Mouse (Mus musculus) embryonic facial prominence, embryonic 13.5 days (tissue): ENCODE measurements around the gene Tbc1d22a. TPM values are rescaled to one million over a fixed set of nuclear protein-coding genes. Genes with fewer than 3 reads are reported as not detected.
A peak's percentile ranks its signal among the peaks of the same experiment; 100 is the strongest.
"Not testable (repeated sequence)": the region's sequence is repeated elsewhere in the genome, so short reads cannot be mapped to it uniquely, and the experiment has no call there.

Experiments used
- ATAC-seq: fragments of 200-750 bp; cut with Nextera tagmentation; 2 replicates; pipeline ENCODE4 v1.8.0; 2017; ENCODE audit warnings: low read depth; ENCODE audit not compliant: insufficient number of reproducible peaks, insufficient read depth, low FRiP score, low TSS enrichment
- H3K27ac ChIP-seq: fragments of 300-500 bp; sonication (generic); 2 replicates; pipeline ENCODE4 v1.5.1; 2015; ENCODE audit warnings: moderate library complexity, mild to moderate bottlenecking, inconsistent platforms
- H3K27me3 ChIP-seq: fragments of 300-500 bp; sonication (generic); 2 replicates; pipeline ENCODE4 v1.6.1; 2015; ENCODE audit warnings: mild to moderate bottlenecking, inconsistent platforms
- H3K36me3 ChIP-seq: fragments of 300-500 bp; sonication (generic); 2 replicates; pipeline ENCODE4 v1.6.1; 2015; ENCODE audit warnings: mild to moderate bottlenecking, inconsistent platforms
- H3K4me1 ChIP-seq: fragments of 300-500 bp; sonication (generic); 2 replicates; pipeline ENCODE4 v1.6.1; 2015; ENCODE audit warnings: inconsistent platforms
- H3K4me2 ChIP-seq: fragments of 300-500 bp; sonication (generic); 2 replicates; pipeline ENCODE4 v1.6.1; 2015; ENCODE audit warnings: moderate library complexity, mild to moderate bottlenecking, inconsistent platforms
- H3K4me3 ChIP-seq: fragments of 300-500 bp; sonication (generic); 2 replicates; pipeline ENCODE4 v1.5.1; 2015; ENCODE audit warnings: mild to moderate bottlenecking, inconsistent platforms
- H3K9ac ChIP-seq: fragments of 300-500 bp; sonication (generic); 2 replicates; pipeline ENCODE4 v1.6.1; 2015; ENCODE audit warnings: mild to moderate bottlenecking, inconsistent platforms
- H3K9me3 ChIP-seq: fragments of 300-500 bp; sonication (generic); 2 replicates; pipeline ENCODE4 v1.6.1; 2016; ENCODE audit warnings: inconsistent platforms
- WGBS: fragments of 180-500 bp; shearing (Covaris S2); methylation state at CpG from one replicate; pipeline ENCODE4 v1.1.7; 2015; ENCODE audit warnings: mixed read lengths; 5-methylcytosine and 5-hydroxymethylcytosine counted together
- polyA plus RNA-seq: library from polyadenylated mRNA; unstranded; fragments of >200 nt; fragmentation: Nextera tagmentation; extraction: Ambion mirVana; gene quantifications from 2 replicates; pipeline ENCODE4 v1.2.1, GENCODE M21; 2015

The Tbc1d22a gene
- polyA plus RNA-seq, 1 experiment from 2014 or later = 10.8 TPM

DNA sequence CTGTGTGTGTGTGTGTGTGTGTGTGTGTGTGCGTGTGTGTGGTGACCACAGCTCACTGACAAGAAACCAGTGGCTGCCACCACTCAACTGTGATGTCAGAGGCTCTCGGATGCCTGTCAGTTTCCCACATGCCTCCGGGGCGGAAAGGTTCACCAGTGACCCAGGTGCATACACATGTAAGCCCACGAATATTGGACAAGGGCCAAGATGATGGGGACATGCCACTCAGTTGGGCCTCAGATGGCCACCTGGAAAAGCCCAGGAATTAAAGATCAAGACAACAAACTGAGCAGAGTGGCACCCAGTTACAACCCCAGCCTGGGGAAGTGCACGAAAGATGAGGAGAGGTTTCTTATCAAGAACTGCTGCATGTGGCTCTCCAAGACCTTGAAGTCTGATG, 41.7 kb upstream of the Tbc1d22a start:
- no peak for ATAC-seq
- Histone ChIP-seq H3K27ac (0 out of 2 replicates have a peak overlapping the region, but pooled peaks have one; percentile 4), H3K27me3 (no peaks in the 10 kb centered on the region), H3K4me3 (no peak overlapping the region), H3K9ac (no peak overlapping the region), H3K4me2 (no peak overlapping the region), H3K4me1 (peaks cover 58% of the 10 kb centered on the region), H3K9me3 (no peaks in the 10 kb centered on the region), H3K36me3 (no peaks in the 10 kb centered on the region)
- 72% methylated on average over 6 of the region's 6 CpGs for WGBS

DNA sequence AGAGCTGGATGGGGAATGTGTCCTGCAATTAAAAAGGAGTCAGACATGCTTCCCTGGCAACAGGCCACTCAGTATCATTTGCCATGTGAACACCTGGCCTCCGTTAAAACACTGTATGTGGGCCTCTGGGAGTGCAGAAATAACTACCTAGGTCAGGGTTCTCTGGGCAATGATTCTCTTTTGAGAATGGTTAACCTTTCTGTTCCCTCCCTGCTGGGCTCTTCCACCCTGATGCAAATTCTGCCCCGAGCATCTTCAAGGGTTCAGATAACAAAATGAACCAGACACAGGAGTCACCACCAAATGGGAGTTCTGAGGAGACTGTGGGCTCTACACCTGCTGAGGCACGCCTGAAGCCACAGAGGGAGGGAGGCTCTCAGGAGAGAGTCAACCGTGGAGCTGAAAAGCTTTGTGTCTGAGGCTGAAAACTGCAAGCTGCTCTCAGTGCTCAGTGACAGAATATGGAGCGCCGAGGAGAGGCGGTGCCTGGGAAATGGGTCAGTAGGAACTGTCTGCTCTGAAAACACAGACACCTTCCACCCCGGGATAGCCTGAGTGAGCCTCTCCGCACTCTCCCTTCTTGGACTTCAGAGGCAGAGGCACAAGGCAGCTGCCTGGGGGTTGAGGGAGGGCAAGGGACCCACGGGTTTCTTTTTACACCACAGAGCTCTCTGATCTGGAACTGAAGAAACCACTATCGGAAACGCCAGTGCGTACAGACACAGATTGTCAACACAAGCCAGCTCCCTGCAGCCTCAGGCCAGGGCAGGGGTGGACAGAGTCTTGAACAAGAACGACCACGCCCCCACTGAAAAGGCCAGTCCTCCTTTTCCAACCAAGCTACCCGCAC, 40.9 kb upstream of the Tbc1d22a start:
- peaks cover 55% of the 10 kb centered on the region for H3K4me1 ChIP-seq
- WGBS = 20% methylated on average over 16 of the region's 16 CpGs

GRCm38 (mm10) chr15:86175253-86176050, 38.8 kb upstream of the Tbc1d22a start:
- Histone ChIP-seq H3K36me3 (no peaks in the 10 kb centered on the region), H3K27ac (no peak overlapping the region), H3K27me3 (no peaks in the 10 kb centered on the region), H3K4me2 (no peak overlapping the region), H3K9me3 (no peaks in the 10 kb centered on the region), H3K4me1 (peaks cover 36% of the 10 kb centered on the region), H3K4me3 (no peak overlapping the region), H3K9ac (no peak overlapping the region)
- 81% methylated on average over 3 of the region's 3 CpGs for WGBS
- ATAC-seq = no peak

More for the DNA sequence above, 40.9 kb upstream of the Tbc1d22a start:
- H3K27ac ChIP-seq = peak overlapping the region; percentile 64
- H3K9me3 ChIP-seq = no peaks in the 10 kb centered on the region
- no peaks in the 10 kb centered on the region for H3K36me3 ChIP-seq
- H3K9ac ChIP-seq = no peak overlapping the region
- H3K4me2 ChIP-seq = peak overlapping the region; percentile 31
- H3K4me3 ChIP-seq = no peak overlapping the region
- no peak for ATAC-seq
- H3K27me3 ChIP-seq = no peaks in the 10 kb centered on the region

GRCm38 (mm10) chr15:86176166-86176565, 38.1 kb upstream of the Tbc1d22a start:
- H3K4me3 ChIP-seq = no peak overlapping the region
- H3K9me3 ChIP-seq = no peaks in the 10 kb centered on the region
- ATAC-seq = no peak
- H3K36me3 ChIP-seq = no peaks in the 10 kb centered on the region
- WGBS = 81% methylated on average over 10 of the region's 10 CpGs
- no peak overlapping the region for H3K4me2 ChIP-seq
- no peaks in the 10 kb centered on the region for H3K27me3 ChIP-seq
- peaks cover 34% of the 10 kb centered on the region for H3K4me1 ChIP-seq
- no peak overlapping the region for H3K27ac ChIP-seq
- no peak overlapping the region for H3K9ac ChIP-seq

- Histone ChIP-seq H3K4me2 (no peak overlapping the region), H3K9me3 (no peaks in the 10 kb centered on the region), H3K4me3 (no peak overlapping the region), H3K4me1 (peaks cover 32% of the 10 kb centered on the region), H3K9ac (no peak overlapping the region), H3K27me3 (no peaks in the 10 kb centered on the region), H3K36me3 (no peaks in the 10 kb centered on the region), H3K27ac (no peak overlapping the region)
- ATAC-seq = no peak
- 76% methylated on average over 21 of the region's 22 CpGs for WGBS
These were observed 37.2 kb upstream of the Tbc1d22a start for GRCm38 (mm10) chr15:86176771-86177702.

DNA sequence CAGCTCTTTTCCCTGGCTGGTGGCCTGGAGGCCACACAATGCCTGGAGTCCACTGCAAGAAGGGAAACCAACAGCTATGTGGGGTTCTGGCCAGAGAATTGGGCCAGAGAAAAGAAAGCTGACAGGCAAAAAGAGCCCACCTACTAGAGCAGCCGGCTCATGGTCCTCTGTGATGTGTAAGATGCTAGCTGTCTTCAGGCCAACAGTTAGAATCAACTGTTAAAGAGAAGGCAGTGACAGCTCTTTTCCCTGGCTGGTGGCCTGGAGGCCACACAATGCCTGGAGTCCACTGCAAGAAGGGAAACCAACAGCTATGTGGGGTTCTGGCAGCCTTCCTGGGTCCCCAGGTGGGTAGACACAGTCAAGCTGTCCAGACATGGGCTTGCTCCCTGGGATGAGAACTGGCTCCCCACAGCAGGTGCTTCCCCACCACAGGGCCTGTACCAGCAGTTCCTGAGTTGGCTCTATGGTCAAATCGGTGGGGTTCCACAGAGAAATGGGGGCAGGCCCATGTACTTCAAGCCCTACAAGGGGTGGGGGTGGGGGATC, 36.5 kb upstream of the Tbc1d22a start:
- H3K27ac ChIP-seq, H3K27me3 ChIP-seq, H3K9ac ChIP-seq, H3K9me3 ChIP-seq, ATAC-seq, H3K4me2 ChIP-seq, H3K4me3 ChIP-seq, H3K36me3 ChIP-seq: not testable (repeated sequence)
- peaks cover 28% of the 10 kb centered on the region for H3K4me1 ChIP-seq
- 89% methylated on average over 2 of the region's 2 CpGs for WGBS

GRCm38 (mm10) chr15:86178594-86178993, 35.7 kb upstream of the Tbc1d22a start:
- 89% methylated on average over 6 of the region's 6 CpGs for WGBS
- no peak for ATAC-seq
- Histone ChIP-seq H3K27ac (no peak overlapping the region), H3K4me2 (no peak overlapping the region), H3K4me1 (peaks cover 19% of the 10 kb centered on the region), H3K9me3 (no peaks in the 10 kb centered on the region), H3K36me3 (no peaks in the 10 kb centered on the region), H3K27me3 (no peaks in the 10 kb centered on the region), H3K4me3 (no peak overlapping the region), H3K9ac (no peak overlapping the region)

GRCm38 (mm10) chr15:86180427-86180826, 33.8 kb upstream of the Tbc1d22a start:
- no peak overlapping the region for H3K4me3 ChIP-seq
- no peaks in the 10 kb centered on the region for H3K9me3 ChIP-seq
- H3K9ac ChIP-seq = no peak overlapping the region
- ATAC-seq = no peak
- H3K4me1 ChIP-seq = peaks cover 17% of the 10 kb centered on the region
- no peaks in the 10 kb centered on the region for H3K36me3 ChIP-seq
- H3K27ac ChIP-seq = no peak overlapping the region
- no peaks in the 10 kb centered on the region for H3K27me3 ChIP-seq
- 88% methylated on average over 4 of the region's 4 CpGs for WGBS
- no peak overlapping the region for H3K4me2 ChIP-seq

- ATAC-seq, H3K4me2 ChIP-seq, H3K9ac ChIP-seq, H3K9me3 ChIP-seq, H3K27me3 ChIP-seq, H3K36me3 ChIP-seq, H3K4me3 ChIP-seq, H3K27ac ChIP-seq: not testable (repeated sequence)
- 90% methylated on average over 3 of the region's 3 CpGs for WGBS
- peaks cover 22% of the 10 kb centered on the region for H3K4me1 ChIP-seq
These were observed 32.9 kb upstream of the Tbc1d22a start for GRCm38 (mm10) chr15:86181321-86181720.

GRCm38 (mm10) chr15:86181941-86182439, 32.3 kb upstream of the Tbc1d22a start:
- Histone ChIP-seq H3K27ac (no peak overlapping the region), H3K27me3 (no peaks in the 10 kb centered on the region), H3K4me2 (no peak overlapping the region), H3K4me3 (no peak overlapping the region), H3K4me1 (peaks cover 26% of the 10 kb centered on the region), H3K9me3 (no peaks in the 10 kb centered on the region), H3K36me3 (no peaks in the 10 kb centered on the region), H3K9ac (no peak overlapping the region)
- 55% methylated on average over 11 of the region's 11 CpGs for WGBS
- ATAC-seq = no peak

- Histone ChIP-seq H3K4me2 (no peak overlapping the region), H3K9me3 (no peaks in the 10 kb centered on the region), H3K27me3 (no peaks in the 10 kb centered on the region), H3K4me1 (peaks cover 26% of the 10 kb centered on the region), H3K9ac (no peak overlapping the region), H3K4me3 (no peak overlapping the region), H3K36me3 (no peaks in the 10 kb centered on the region), H3K27ac (no peak overlapping the region)
- WGBS = 68% methylated on average over 13 of the region's 13 CpGs
- no peak for ATAC-seq
These were observed 31.6 kb upstream of the Tbc1d22a start for GRCm38 (mm10) chr15:86182646-86183045.
